Mouse (Mus musculus): ENCODE data around the gene Gm10271. TPM values are rescaled to one million over a fixed set of nuclear protein-coding genes. Genes with fewer than 3 reads are reported as not detected.

Gm10271 gene
- total RNA-seq, 1 experiment from 2014 or later, result not detected

Other genes starting within 250 kb of the Gm10271 start
- gene Myrfl, start 75.7 kb downstream of the Gm10271 start, total RNA-seq (2021), result 0.09 and 0.29 TPM in 2 replicates
- 34.2 and 38.0 TPM in 2 replicates for gene Rab3ip, start 21.8 kb downstream of the Gm10271 start, total RNA-seq (2021)
- gene Best3, start 13.7 kb upstream of the Gm10271 start, total RNA-seq (2021), result 0.33 and 0.49 TPM in 2 replicates
- gene Lrrc10, start 72.7 kb upstream of the Gm10271 start, total RNA-seq (2021), result not detected in 2 replicates
- 236 and 244 TPM in 2 replicates for gene Cct2, start 91.2 kb upstream of the Gm10271 start, total RNA-seq (2021)
- gene Frs2, start 175.9 kb upstream of the Gm10271 start, total RNA-seq (2021), result 29.0 and 29.5 TPM in 2 replicates